Mouse (Mus musculus) telencephalon, adult 2 months (tissue): ENCODE measurements around the gene Gjd2.

Experiments
- DNase-seq: peaks from one replicate; pipeline ENCODE4 v3.0.0-alpha.2; 2011; ENCODE audit warnings: low read depth, low spot score

Gene Gjd2

DNA sequence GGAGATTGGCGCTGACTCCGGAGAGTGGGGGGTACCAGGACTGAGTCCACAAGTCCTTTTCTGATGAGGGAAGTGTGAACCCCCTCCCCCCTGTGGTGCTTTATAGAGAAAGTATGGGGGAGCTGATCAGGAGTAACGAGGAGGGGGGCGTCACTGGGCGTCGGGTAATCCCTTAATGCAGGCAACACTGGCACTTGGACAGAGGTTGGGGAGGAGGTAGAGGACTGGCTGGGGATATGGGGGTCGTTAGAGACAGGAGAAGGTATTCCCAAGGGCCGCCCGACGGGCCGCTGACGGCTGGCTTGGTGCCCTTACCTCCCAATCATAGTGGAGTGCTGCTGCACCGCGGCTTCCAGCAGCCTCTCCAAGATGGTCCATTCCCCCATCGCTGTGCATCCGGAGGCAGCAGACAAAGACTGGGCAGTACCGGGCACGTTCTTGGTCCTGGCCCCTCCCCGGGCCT is 639 bp downstream of the Gjd2 start:
- no peak for DNase-seq

- DNase-seq: no peak
These were observed 1.6 kb downstream of the Gjd2 start for GRCm38 (mm10) chr2:114011838-114012237.

DNA sequence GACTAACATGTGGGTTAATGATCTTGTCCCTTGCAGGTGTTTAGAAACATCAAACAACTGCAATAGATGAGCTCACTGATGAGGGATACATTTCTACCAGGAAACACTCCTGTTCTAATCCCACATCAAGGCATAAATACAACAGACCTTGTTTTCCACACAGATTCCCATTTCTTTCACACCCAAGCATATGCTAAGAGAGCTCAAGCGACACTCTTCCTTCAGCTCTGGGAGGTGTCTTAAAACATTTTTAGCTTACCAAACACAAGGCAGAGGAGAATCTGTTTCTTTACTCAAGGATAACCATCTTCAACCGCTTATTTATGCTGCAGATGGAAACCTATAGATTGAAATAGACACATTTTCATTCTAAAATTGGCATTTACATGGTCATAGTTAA is 5.1 kb downstream of the Gjd2 start:
- peak; percentile 49 for DNase-seq

GRCm38 (mm10) chr2:113997484-113997883 is 15.9 kb downstream of the Gjd2 start:
- no peak for DNase-seq

GRCm38 (mm10) chr2:113996930-113997329 is 16.5 kb downstream of the Gjd2 start:
- DNase-seq: no peak

- DNase-seq: no peak
These were observed 28.5 kb downstream of the Gjd2 start for GRCm38 (mm10) chr2:113984890-113985289.

DNA sequence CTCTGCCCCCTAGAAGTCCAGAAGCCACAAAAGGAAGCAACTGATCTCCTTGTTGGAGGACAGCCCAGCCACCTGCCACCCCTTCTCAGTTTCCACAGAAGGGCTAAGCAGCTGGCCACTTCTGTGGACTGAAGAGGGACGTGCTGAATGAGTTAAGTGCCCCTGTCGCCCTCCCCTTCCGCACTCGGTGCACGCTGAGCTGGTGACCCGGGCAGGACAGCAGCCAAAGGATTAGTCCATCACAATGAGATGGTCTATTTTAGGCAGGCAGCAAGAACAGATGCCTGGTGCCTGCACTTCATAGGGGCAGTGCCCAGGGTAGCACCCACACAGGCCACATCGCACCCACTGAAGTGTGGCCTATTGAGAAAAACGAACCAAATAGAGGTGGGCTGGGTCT is 32.8 kb downstream of the Gjd2 start:
- no peak for DNase-seq

- DNase-seq: no peak
These were observed 35.2 kb downstream of the Gjd2 start for GRCm38 (mm10) chr2:113978151-113978771.

DNA sequence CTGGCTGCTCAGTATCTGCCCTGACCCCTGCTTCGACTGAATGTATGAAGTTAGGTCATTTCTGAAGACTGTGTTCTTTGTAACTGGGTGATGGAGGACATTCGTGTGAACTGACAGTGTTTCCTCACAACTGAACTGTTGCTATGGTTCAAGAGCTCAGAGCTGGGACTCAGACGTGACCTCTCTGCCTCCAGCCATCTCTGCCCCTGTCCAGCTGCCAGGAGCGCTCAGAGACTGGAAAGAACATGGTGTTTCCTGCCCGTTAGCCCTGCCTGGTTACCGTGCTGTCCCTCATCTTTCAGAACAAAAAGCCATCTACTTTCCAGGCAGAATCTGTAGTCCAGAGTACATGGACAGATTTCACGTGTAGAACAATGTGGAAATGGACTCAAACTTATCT is 39.5 kb downstream of the Gjd2 start:
- no peak for DNase-seq

DNA sequence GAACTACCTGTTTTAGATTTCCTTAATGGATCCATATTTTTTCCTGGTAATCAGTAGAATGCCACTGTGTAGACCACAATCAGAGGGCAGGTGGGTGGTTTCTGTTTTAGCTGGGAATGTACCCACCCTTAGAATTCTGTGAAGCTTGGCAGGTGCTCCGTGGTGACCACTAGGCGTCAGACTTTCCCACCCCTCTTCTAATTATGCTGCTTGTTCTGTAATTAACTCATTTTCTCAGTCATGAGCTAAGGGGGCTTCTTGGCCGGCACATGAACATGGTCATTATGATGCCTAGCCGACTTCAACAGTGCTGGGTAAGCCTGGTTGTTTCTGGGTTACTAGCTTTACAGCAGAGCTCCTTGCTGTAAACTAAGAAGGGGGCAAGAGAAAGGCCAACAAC is 47.0 kb downstream of the Gjd2 start:
- DNase-seq: no peak
